Comparison of ENCODE assay signal across 19 mouse cellular contexts in genomic region chr1:132286735-132287134, GRCm38 (mm10). TPM values are rescaled to one million over a fixed set of nuclear protein-coding genes. Genes with fewer than 3 reads are reported as not detected.
"Had no signal": no experiment of that assay in that cellular context is flagged by ENCODE, and none has a peak within 500 bp of the region (broad histone marks: within the 10 kb centered on the region; RNA-seq: fewer than 3 reads in every experiment).

No protein-coding gene starts in this region.

- H3K4me2 ChIP-seq: intestine, embryonic 15.5 days; liver, embryonic 11.5 days; liver, embryonic 15.5 days; midbrain, embryonic 12.5 days had no signal

- H3K36me3 ChIP-seq: intestine, embryonic 15.5 days; limb, embryonic 10.5 days; liver, embryonic 15.5 days; midbrain, embryonic 12.5 days had no signal

- H3K27ac ChIP-seq: intestine, embryonic 15.5 days; left cerebral cortex, adult 2 months; limb, embryonic 10.5 days; liver, embryonic 15.5 days; macrophage; stomach, postnatal 0 days had no signal

- ATAC-seq: intestine, embryonic 15.5 days; midbrain, embryonic 16.5 days had no signal

- H3K4me3 ChIP-seq: intestine, embryonic 15.5 days; left cerebral cortex, adult 2 months; limb, embryonic 10.5 days; liver, embryonic 15.5 days; megakaryocyte, embryonic 14.5 days; midbrain, embryonic 12.5 days had no signal

- H3K4me1 ChIP-seq: liver, embryonic 15.5 days; megakaryocyte, embryonic 14.5 days had no signal

- H3K9me3 ChIP-seq: intestine, embryonic 15.5 days; limb, embryonic 10.5 days; liver, embryonic 15.5 days; megakaryocyte, embryonic 14.5 days; midbrain, embryonic 12.5 days had no signal

- DNase-seq: kidney, adult 18-20 months; kidney, postnatal 14 days; right cerebral cortex, adult 18-20 months; right cerebral cortex, postnatal 25 days; thymus, postnatal 4 days had no signal

- H3K27me3 ChIP-seq: intestine, embryonic 15.5 days had no signal

- H3K9ac ChIP-seq: intestine, embryonic 15.5 days; liver, embryonic 15.5 days; midbrain, embryonic 12.5 days had no signal

RNA-seq across cellular contexts. Expression of gene Klhdc8a, which starts 11.7 kb away (rescaled TPM):
- polyA plus RNA-seq: limb, embryonic 10.5 days; macrophage had no signal

RNA-seq across cellular contexts. Expression of gene Gm10188, which starts 57.2 kb away (rescaled TPM):
- total RNA-seq: layer of hippocampus, postnatal 25 days; left cerebral cortex, adult 2 months; left cerebral cortex, postnatal 14 days had no signal
- polyA plus RNA-seq: intestine, embryonic 15.5 days; kidney, embryonic 14.5 days; limb, embryonic 10.5 days; limb, embryonic 14.5 days; liver, embryonic 11.5 days; liver, embryonic 15.5 days; macrophage; stomach, postnatal 0 days had no signal
